Mouse (Mus musculus) kidney, postnatal 10 days (tissue): ENCODE data around the gene Pspn.

Experiments
- DNase-seq: peaks from one replicate; pipeline ENCODE4 v3.0.0; 2021; ENCODE audit warnings: mixed read lengths

Gene Pspn

GRCm38 (mm10) chr17:56999968-57000609 lies at the start of gene Pspn:
Gene Pspn (minus strand): TSS chr17:57000018.
- DNase-seq = no peak

GRCm38 (mm10) chr17:57048816-57049215 lies 49.0 kb upstream of the Pspn start:
- DNase-seq = no peak

GRCm38 (mm10) chr17:57047406-57047805 lies 47.6 kb upstream of the Pspn start:
- peak; percentile 30 for DNase-seq

- no peak for DNase-seq
Measured at GRCm38 (mm10) chr17:57041554-57041953, 41.7 kb upstream of the Pspn start, which contains the start of gene Slc25a41. Gene Slc25a41 (minus strand): TSS chr17:57041654.

- peak; percentile 25 for DNase-seq
Measured at GRCm38 (mm10) chr17:57038978-57039377, 39.2 kb upstream of the Pspn start.

DNA sequence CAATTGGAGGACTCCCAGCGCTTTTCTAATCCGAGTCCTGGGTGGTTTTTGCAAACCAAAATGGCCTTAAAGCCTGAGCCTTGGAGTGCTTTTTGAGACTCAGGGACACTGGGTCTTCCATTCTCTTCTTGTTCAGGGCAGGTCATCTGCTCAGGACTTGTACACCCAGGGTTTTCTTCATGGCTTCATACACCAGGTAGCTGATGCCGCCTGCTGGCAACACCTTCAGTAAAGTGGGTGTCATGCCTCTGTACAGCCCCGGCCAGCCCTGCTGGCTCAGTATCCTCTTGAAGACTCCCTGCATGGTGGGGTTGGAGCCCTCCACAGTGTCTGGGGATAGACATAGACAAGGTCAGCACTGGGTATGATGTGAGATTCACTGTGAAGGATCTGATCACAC lies 33.0 kb upstream of the Pspn start:
- no peak for DNase-seq

DNA sequence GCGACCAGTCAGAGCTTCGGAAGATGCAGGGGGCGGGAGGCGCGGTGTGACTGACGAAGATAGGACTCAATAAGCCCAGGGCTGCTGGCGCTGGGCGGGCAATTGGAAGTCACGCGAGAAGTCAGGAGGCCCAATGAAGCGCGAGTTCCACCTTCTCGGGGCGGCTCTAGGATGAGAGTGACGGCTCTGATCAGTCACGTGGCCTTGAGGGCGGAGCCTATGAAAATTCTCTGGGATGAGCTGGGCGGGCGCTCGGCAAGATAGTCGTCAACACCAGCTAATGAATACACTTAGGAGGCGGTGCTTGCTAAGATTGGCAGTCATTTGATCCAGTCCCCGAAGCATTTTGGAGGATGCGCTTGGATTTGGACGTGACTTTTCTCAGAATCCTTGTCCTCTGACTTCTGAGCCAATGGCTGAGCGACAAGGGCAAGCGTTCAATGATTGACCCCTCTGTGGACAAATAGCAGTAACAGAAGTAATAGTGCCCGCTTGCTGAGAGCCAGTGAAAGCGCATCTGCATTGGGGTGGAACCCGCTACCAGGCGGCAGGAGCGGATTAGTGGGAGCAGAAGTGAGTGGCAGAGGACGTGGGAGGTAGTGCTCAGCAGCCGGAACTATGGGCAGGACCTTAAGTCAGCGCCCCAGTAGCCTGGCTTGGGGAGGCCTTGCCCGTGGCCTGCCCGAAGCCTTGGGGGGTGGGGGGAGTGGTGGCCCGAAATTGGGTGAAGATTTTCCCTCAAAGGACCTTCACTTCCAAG lies 32.0 kb upstream of the Pspn start:
- peak; percentile 99 for DNase-seq

GRCm38 (mm10) chr17:57030931-57031660 lies 31.3 kb upstream of the Pspn start, which contains the start of gene Khsrp:
Gene Khsrp (minus strand): TSS chr17:57031522.
- peak; percentile 72 for DNase-seq

DNA sequence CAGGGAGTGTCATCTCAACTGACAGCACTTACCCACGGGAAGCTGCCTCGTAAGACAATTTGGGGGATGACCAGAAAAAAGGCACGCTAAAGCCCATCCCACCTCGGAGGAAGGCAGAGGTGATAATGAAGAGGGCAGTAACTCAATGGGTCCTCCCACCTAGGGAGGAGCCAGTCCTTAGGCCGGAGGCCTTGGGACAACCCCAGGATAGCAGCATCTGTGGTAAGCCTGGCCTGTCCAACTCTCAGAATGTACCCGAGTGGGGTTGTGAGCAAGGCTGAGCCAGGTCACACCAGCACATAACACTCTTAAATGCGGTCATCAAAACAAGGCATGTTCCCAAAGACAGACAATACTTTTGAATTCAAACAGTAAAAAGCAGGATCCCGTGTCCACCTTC lies 29.9 kb upstream of the Pspn start:
- peak; percentile 31 for DNase-seq

- DNase-seq = no peak
Measured at GRCm38 (mm10) chr17:57027471-57027870, 27.7 kb upstream of the Pspn start.

DNA sequence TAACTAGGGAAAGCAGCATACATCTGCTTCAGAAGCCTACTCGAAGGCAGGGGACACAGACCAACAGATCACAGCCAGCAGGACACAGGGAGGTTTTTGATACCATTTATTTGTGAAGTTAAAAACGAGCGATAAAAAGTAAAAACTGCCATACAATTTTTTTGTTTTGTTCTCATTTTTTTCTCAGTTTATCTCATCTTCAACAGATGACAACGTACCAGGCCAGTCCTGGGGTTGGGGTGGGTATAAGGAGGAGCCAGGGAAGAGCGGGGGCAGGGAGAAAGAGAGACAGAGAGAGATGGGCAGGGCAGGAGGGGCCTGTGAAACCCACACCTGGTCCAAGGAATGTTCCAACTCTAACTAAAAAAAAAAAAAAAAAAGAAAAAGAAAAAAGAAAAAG lies 21.1 kb upstream of the Pspn start:
- DNase-seq = no peak

DNA sequence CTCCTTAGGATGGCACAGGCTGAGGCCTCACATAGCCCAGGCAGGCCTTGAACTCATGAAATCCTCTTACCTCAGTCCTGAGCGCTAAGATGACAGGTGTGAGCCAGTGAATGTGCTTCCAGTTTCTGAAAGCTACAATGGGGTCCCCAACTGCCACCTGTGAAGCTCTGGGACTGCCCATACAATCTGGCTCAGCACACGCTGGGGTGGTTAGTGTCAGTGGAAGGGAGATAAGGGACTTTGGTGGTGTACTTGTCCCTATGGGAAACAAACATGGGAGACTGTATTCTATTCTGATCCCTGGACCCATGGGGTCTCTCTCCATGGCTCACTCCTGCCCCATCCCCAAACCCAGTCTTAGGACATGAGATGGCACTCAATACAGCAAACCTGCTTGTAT lies 19.9 kb upstream of the Pspn start:
- DNase-seq = no peak

DNA sequence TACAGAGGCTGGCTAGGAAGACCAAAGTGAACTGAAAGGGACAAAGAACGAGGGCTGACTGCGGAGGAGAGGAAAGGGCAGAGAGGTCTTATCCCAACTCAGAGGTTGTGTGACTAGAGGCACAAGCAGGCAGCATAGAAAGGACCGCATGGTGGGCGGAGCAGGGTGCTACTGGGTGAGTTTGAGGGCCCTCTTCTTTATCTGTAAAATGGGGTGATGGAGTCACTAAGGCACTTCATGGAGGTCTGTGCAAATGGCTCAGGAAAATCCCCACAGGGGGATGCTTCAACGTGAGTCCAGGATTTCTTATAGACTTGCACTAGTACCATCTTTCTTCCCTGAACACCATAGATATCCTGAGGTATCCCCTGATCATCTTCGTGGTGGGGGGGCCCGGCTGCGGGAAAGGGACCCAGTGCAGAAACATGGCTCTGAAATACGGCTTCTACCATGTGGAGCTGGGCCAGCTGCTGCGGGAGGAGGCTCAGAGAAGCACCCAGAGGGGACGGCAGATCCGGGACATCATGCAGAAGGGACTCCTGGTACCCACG lies 12.5 kb upstream of the Pspn start:
- DNase-seq = peak; percentile 20

GRCm38 (mm10) chr17:57011236-57012141 lies 11.7 kb upstream of the Pspn start, which contains the start of the genes Gtf2f1 and Gm17949:
Gene Gtf2f1 (minus strand): TSS chr17:57011288.
Gene Gm17949 (plus strand): TSS chr17:57011469.
- DNase-seq = peak; percentile 97

DNA sequence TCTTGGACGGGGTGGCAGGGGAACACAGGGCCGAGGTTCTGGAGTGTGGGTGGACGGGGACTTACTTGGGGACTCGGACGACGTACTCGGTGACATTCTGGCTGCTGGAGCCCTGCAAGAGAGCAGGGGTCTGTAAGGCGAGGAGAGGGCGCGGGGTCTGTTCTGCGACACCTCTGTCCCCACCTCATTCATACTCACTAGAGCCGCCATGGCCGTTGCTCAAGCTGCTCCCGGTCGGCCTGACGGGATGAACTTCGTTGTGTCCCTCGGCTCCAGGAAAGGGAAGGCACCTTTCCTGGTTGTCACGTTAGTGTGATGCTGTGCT lies 11.1 kb upstream of the Pspn start:
- DNase-seq = no peak

GRCm38 (mm10) chr17:57007137-57007905 lies 7.5 kb upstream of the Pspn start:
- DNase-seq = no peak

DNA sequence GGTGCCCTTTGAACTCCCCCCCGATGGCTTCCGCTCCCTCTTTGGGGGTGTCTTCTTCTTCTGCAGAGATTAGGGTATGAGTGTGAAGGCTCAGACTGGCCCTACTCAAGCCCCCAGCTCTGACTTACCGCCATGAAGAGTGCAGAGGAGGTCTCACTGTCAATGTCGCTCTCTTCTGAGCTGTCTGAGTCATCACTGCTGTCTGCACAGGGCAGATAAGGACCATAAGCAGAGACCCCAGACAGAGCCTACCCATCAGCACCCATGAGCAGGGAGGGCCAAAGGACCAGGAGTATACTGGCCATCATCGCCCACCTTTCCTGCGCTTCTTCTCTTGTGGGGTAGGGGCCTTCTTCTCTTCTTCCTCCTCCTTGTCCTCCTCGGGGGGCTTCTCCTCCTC lies 4.2 kb upstream of the Pspn start:
- DNase-seq = no peak

DNA sequence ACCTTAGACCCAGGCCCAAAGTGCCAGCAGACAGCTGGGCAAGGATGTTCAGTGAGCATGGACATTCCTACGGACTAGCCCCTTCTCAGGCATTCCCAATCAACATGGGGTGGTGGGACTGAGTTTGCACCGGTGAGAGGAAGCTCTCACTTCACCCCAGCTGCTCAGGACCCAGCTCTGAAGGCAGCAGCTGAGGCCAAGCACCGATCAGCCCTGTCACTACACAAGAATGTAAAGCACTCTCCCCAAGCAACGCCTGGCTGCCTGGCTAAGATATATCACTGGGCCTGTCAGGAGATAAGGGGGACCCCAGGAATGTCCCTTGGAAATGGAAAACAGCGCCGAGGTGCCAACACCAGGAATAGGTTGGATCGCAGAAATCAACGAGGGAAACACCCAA lies 1.4 kb upstream of the Pspn start:
- DNase-seq = no peak

DNA sequence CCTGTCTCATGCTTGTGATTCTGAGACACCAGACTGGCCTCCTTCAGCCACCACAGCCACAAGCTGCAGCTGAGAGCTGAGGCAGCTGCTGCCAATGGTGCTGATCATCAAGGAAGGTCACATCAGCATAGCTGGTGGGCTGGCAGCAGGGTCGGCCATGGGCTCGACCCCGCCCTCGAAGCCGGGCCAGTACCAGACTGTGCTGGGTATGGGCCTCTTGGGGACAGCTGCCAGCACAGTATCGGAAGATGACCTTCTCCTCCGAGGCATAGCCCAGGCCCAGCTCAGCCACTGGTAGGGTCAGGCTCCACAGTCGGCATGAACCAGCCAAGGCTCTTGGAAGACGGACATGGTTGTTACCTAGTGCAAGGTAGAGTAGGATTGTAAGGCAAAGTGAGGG lies 404 bp downstream of the Pspn start:
- DNase-seq = no peak

GRCm38 (mm10) chr17:56997029-56997667 lies 2.7 kb downstream of the Pspn start, which contains the start of gene Alkbh7:
Gene Alkbh7 (plus strand): TSS chr17:56997339.
- peak; percentile 97 for DNase-seq

GRCm38 (mm10) chr17:56996506-56996905 lies 3.3 kb downstream of the Pspn start:
- no peak for DNase-seq
